Mouse (Mus musculus): ENCODE data around the gene Scfd2.

DNA sequence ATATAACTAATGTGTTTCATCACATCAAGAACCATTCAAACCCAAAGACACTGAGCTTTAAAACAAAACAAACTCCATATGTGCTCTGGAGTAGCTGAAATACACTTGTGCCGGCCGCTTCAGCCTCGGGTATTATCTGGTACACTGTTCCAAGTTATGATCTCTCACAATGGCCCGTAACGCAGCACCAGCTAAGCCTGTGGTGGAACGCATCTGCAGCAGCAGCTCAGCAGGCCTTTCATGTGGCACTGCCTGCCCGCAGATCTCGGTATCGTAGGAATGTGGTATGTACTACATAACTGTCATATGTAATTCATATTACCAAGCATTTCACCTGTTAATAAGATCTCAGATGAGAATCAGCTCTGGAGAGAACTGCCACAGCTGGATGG, 164.9 kb downstream of the Scfd2 start:
- TF ChIP-seq CTCF (IDR thresholded peaks at IDR 0.05; ENCODE audit: control insufficient read depth, insufficient read depth, insufficient replicate concordance, low read depth, low read length) = no peak
- TF ChIP-seq POLR2A (IDR thresholded peaks at IDR 0.05; ENCODE audit: control insufficient read depth, low read depth, low read length) = no peak

Measured in testis, adult 2 months (tissue).